Mouse (Mus musculus): ENCODE data around the gene Fbxw5. TPM values are rescaled to one million over a fixed set of nuclear protein-coding genes. Genes with fewer than 3 reads are reported as not detected.

Fbxw5 gene
- polyA plus RNA-seq, 1 experiment from 2014 or later = 109 TPM

DNA sequence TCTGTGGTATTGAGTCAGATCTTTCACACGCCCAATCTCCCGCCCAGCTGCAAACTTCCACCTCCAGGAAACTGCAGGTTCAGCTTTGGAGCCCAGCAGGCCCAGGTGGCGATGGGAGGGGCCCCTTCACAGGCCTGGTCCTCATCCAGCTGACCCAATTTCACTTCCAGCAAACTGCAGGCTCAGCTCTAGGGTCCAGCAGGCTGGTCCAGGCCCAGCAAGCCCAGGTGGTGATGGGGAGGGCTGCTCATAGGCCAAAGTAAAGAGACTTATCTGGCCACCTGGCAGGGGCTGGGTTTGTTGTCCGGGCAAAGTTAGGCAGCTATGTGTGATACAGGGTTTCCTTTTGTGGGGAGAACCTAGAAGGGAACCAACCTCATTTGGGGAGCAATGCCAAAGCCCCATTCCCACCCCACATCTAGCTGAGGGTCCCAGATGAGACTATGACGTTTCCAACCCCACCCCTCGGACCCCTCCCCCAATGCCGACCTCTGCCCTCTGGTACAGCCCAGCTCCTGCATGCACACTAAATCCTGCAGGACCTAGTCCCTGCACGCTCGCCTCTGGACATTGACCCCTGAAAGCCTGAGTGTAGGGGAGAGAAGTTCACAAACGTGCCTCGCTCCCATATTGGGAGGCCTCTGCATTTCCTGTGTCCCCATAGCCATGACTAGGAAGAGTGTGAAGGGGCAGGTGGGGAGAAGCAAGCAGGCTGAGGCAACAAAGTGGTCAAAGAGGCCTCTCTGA, 15.5 kb upstream of the Fbxw5 start:
- H3K36me3 ChIP-seq = no peaks in the 10 kb centered on the region
- no peak overlapping the region for H3K27ac ChIP-seq
- H3K4me3 ChIP-seq = no peak overlapping the region
- H3K9me3 ChIP-seq = no peaks in the 10 kb centered on the region
- WGBS = 68% methylated on average over 11 of the region's 11 CpGs
- DNase-seq (ENCODE audit: low spot score) = no peak
- no peaks in the 10 kb centered on the region for H3K27me3 ChIP-seq (ENCODE audit: insufficient read depth, poor library complexity, severe bottlenecking)
- H3K4me1 ChIP-seq (replicated peaks) = peaks cover 7% of the 10 kb centered on the region; the same call in 1 of the 2 replicates

DNA sequence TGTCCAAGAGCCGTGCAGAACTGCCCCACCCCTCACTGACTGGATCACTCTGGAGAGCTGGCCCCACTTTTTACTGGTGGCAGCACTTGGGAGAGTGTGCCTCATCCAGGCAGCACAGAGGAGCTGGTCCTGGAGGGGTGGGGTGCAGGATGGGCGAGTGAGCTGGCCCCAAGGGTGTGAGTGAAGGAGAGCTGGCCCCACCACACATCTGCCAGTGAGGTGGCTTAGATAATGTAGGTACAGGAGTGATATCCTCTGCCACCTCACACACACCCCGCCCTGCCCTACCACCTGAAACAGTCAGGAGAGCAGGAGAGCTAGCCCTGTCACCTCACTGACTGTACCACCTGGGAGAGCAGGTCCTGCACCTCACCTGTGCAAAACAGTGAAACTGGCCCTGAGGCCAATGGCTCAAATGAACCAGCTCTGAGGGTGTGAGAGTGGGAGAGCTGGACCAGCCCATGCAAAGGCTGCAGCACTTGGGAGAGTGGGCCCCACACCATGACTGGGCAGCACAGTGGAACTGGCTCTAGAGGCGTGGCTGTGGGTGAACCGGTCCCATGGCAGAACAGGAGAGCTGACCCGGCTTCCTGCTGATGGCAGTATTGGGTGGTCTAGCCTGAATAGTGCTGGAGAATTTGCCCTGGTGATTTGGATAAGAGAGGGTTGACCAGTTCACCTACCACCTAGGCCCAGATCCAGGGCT, 12.4 kb upstream of the Fbxw5 start:
- Histone ChIP-seq H3K27ac (no peak overlapping the region), H3K27me3 (ENCODE audit: insufficient read depth, poor library complexity, severe bottlenecking) (no peaks in the 10 kb centered on the region), H3K9me3 (no peaks in the 10 kb centered on the region), H3K4me1 (replicated peaks) (peaks cover 7% of the 10 kb centered on the region; the same call in 1 of the 2 replicates), H3K36me3 (no peaks in the 10 kb centered on the region), H3K4me3 (no peak overlapping the region)
- no peak for DNase-seq (ENCODE audit: low spot score)
- WGBS = 77% methylated on average over 6 of the region's 6 CpGs

DNA sequence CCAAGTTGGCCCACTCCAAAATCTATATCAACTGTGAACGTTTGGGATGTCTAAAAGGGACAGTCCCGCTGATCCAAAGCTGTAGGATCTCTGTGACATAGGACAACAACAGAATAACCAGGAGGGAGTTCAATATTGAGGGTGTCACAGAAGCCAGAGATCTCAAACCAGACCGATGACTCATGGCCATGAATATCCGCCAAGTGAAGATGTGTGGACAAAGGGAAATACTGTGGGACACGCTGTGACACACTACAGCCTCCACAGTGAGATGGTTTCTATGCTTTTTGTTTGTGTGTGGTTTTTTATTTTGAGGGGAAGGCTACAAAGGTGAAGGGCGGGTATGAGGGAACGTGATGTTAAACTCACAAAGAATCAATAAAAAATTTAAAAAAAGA, 11.9 kb upstream of the Fbxw5 start:
- DNase-seq (ENCODE audit: low spot score) = no peak
- H3K4me3 ChIP-seq = no peak overlapping the region
- no peak overlapping the region for H3K27ac ChIP-seq
- H3K4me1 ChIP-seq (replicated peaks) = peaks cover 7% of the 10 kb centered on the region; the same call in 1 of the 2 replicates
- WGBS = 82% methylated on average over 7 of the region's 7 CpGs
- no peaks in the 10 kb centered on the region for H3K36me3 ChIP-seq
- H3K27me3 ChIP-seq (ENCODE audit: insufficient read depth, poor library complexity, severe bottlenecking) = no peaks in the 10 kb centered on the region
- no peaks in the 10 kb centered on the region for H3K9me3 ChIP-seq

- no peak overlapping the region for H3K4me3 ChIP-seq
- no peaks in the 10 kb centered on the region for H3K36me3 ChIP-seq
- no peaks in the 10 kb centered on the region for H3K9me3 ChIP-seq
- H3K27me3 ChIP-seq (ENCODE audit: insufficient read depth, poor library complexity, severe bottlenecking) = no peaks in the 10 kb centered on the region
- WGBS = 84% methylated on average over 5 of the region's 5 CpGs
- H3K27ac ChIP-seq = no peak overlapping the region
- H3K4me1 ChIP-seq (replicated peaks) = 0 out of 2 replicates have a peak, but pooled peaks cover 2% of the 10 kb centered on the region
- DNase-seq (ENCODE audit: low spot score) = no peak
Observed at GRCm38 (mm10) chr2:25492988-25493387, 7.6 kb upstream of the Fbxw5 start.

GRCm38 (mm10) chr2:25493476-25493961, 7.0 kb upstream of the Fbxw5 start, which contains the start of gene Lcn12:
Lcn12 (minus strand) TSS chr2:25493911.
- no peak for DNase-seq (ENCODE audit: low spot score)

GRCm38 (mm10) chr2:25496462-25496861, 4.1 kb upstream of the Fbxw5 start:
- H3K9me3 ChIP-seq = no peaks in the 10 kb centered on the region
- DNase-seq (ENCODE audit: low spot score) = peak; percentile 24
- peaks cover 25% of the 10 kb centered on the region for H3K4me1 ChIP-seq (replicated peaks)
- H3K4me3 ChIP-seq = no peak overlapping the region
- H3K36me3 ChIP-seq = no peaks in the 10 kb centered on the region
- no peak overlapping the region for H3K27ac ChIP-seq
- no peaks in the 10 kb centered on the region for H3K27me3 ChIP-seq (ENCODE audit: insufficient read depth, poor library complexity, severe bottlenecking)
- 41% methylated on average over 4 of the region's 4 CpGs for WGBS

More at GRCm38 (mm10) chr2:25493476-25493961, 7.0 kb upstream of the Fbxw5 start, which contains the start of gene Lcn12:
- H3K4me3 ChIP-seq = no peak within 1 kb of the TSS
- WGBS = 89% methylated on average over 5 of the region's 5 CpGs
- H3K27ac ChIP-seq = no peak within 1 kb of the TSS
- H3K27me3 ChIP-seq (ENCODE audit: insufficient read depth, poor library complexity, severe bottlenecking) = no peaks in the 10 kb centered on the region
- H3K36me3 ChIP-seq = no peaks in the 10 kb centered on the region
- peaks cover 6% of the 10 kb centered on the region; the same call in 1 of the 2 replicates for H3K4me1 ChIP-seq (replicated peaks)
- H3K9me3 ChIP-seq = no peaks in the 10 kb centered on the region

GRCm38 (mm10) chr2:25497846-25498575, 2.5 kb upstream of the Fbxw5 start:
- H3K36me3 ChIP-seq = peaks cover 8% of the 10 kb centered on the region; the same call in 1 of the 2 replicates
- DNase-seq (ENCODE audit: low spot score) = no peak
- H3K9me3 ChIP-seq = no peaks in the 10 kb centered on the region
- no peaks in the 10 kb centered on the region for H3K27me3 ChIP-seq (ENCODE audit: insufficient read depth, poor library complexity, severe bottlenecking)
- H3K4me1 ChIP-seq (replicated peaks) = peaks cover 36% of the 10 kb centered on the region
- H3K27ac ChIP-seq = no peak overlapping the region
- 57% methylated on average over 6 of the region's 6 CpGs for WGBS
- H3K4me3 ChIP-seq = no peak overlapping the region

DNA sequence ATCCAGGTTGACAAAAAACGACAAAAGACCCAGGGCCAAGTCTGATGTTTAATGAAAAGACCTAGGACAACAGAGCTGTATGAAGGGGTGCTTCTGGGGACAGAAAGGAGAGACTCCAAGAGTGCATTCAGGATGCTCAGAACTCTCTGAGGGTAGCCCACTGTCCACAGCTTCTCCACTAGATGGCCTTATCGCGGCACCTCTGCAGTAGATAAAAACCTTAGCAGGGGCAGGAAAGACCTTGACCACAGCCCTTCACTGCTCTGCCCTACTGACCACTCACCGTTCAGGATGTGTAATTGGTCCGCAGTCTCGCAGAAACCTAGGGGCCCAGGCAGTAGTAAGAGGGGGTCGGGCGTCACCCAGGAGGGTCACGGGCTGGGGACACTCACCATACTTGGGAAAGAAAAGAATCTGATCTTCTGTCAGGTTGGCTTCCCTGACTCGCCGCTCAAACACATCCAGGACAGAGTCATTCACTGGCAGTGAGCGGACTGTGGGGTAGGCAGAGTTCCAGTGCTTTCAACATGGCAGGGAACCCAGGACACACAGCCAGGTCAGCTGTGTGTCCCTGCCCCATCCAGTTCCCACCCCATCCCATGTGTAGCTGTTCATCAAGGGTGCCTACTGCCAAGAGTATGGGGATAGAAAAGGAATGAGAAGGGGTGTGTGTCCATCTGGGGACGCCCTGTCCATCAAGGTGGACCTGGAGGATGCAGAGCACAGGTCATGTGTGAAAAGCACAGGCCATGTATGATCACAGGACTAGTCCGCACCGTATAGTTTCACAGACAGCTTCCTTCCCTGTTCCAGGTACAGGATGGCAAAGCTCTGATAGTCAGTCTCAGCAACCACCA, 1.7 kb upstream of the Fbxw5 start:
- H3K4me1 ChIP-seq (replicated peaks) = peaks cover 36% of the 10 kb centered on the region
- no peaks in the 10 kb centered on the region for H3K9me3 ChIP-seq
- no peaks in the 10 kb centered on the region for H3K27me3 ChIP-seq (ENCODE audit: insufficient read depth, poor library complexity, severe bottlenecking)
- no peak for DNase-seq (ENCODE audit: low spot score)
- WGBS = 75% methylated on average over 15 of the region's 15 CpGs
- H3K4me3 ChIP-seq = no peak overlapping the region
- peaks cover 16% of the 10 kb centered on the region for H3K36me3 ChIP-seq
- no peak overlapping the region for H3K27ac ChIP-seq

- Histone ChIP-seq H3K4me1 (replicated peaks) (peaks cover 36% of the 10 kb centered on the region), H3K36me3 (peaks cover 29% of the 10 kb centered on the region), H3K9me3 (no peaks in the 10 kb centered on the region), H3K4me3 (peak overlapping the region; percentile 92), H3K27ac (peak overlapping the region; percentile 96), H3K27me3 (ENCODE audit: insufficient read depth, poor library complexity, severe bottlenecking) (no peaks in the 10 kb centered on the region)
- DNase-seq (ENCODE audit: low spot score) = no peak
- WGBS = 70% methylated on average over 6 of the region's 6 CpGs
Observed at GRCm38 (mm10) chr2:25500071-25500575, 427 bp upstream of the Fbxw5 start.

- H3K27me3 ChIP-seq (ENCODE audit: insufficient read depth, poor library complexity, severe bottlenecking) = no peaks in the 10 kb centered on the region
- peak within 1 kb of the TSS; percentile 96 for H3K27ac ChIP-seq
- H3K36me3 ChIP-seq = peaks cover 42% of the 10 kb centered on the region
- no peaks in the 10 kb centered on the region for H3K9me3 ChIP-seq
- peaks cover 36% of the 10 kb centered on the region for H3K4me1 ChIP-seq (replicated peaks)
- peak within 1 kb of the TSS; percentile 92 for H3K4me3 ChIP-seq
- 80% methylated on average over 20 of the region's 20 CpGs for WGBS
- no peak for DNase-seq (ENCODE audit: low spot score)
Observed at GRCm38 (mm10) chr2:25501593-25502486, 1.3 kb downstream of the Fbxw5 start, which contains the start of gene C8g. C8g (minus strand) TSS chr2:25501719.

DNA sequence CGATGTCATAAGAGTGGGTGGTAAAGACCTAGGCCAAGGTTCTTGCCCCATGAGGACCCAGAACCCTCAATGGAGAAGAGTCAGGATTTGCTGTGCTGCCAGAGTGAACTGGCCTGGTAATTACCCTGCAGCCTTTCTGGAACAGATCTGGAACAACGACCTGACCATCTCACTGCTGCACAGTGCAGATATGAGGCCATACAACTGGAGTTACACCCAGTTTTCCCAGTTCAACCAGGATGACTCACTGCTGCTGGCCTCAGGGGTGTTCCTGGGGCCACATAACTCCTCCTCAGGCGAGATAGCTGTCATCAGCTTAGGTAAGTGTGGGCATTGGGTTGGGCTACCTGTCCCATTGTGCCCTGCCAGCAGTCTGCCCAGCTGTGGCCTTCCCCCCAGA, 2.2 kb downstream of the Fbxw5 start:
- no peak for DNase-seq (ENCODE audit: low spot score)
- Histone ChIP-seq H3K36me3 (peaks cover 42% of the 10 kb centered on the region), H3K4me3 (no peak overlapping the region), H3K27ac (0 out of 2 replicates have a peak overlapping the region, but pooled peaks have one; percentile 0), H3K9me3 (no peaks in the 10 kb centered on the region), H3K4me1 (replicated peaks) (peaks cover 36% of the 10 kb centered on the region), H3K27me3 (ENCODE audit: insufficient read depth, poor library complexity, severe bottlenecking) (no peaks in the 10 kb centered on the region)
- WGBS = 88% methylated on average over 3 of the region's 3 CpGs

Measured in hindbrain, embryonic 10.5 days (tissue).